Mouse (Mus musculus) myocyte (in vitro differentiated cells): Measurements from ENCODE around the gene Exosc2.

Source experiments
- E2F4 ChIP-seq: IDR thresholded peaks from one replicate; pipeline ENCODE4 v1.6.1; 2011; ENCODE audit warnings: mild to moderate bottlenecking, control low read depth, moderate library complexity; ENCODE audit not compliant: insufficient read depth
- MAX ChIP-seq: IDR thresholded peaks from one replicate; pipeline ENCODE4 v1.6.1; 2011; ENCODE audit warnings: low read depth, mild to moderate bottlenecking, control low read depth
- MYOD1 ChIP-seq, 3 experiments: IDR thresholded peaks; one replicate each; pipeline ENCODE4 v1.6.1; 2011; ENCODE audit warnings: control low read depth in 2 of 3, low read depth in 2 of 3, mild to moderate bottlenecking in 2 of 3, moderate library complexity in 1 of 3; ENCODE audit not compliant: insufficient read length in 2 of 3, control insufficient read depth in 1 of 3
- POLR2A ChIP-seq: IDR thresholded peaks from one replicate; pipeline ENCODE4 v1.6.1; 2011; ENCODE audit warnings: low read depth, mild to moderate bottlenecking, control low read depth, moderate library complexity; ENCODE audit not compliant: insufficient read length
- POLR2AphosphoS2 ChIP-seq: IDR thresholded peaks from one replicate; pipeline ENCODE4 v1.6.1; 2011; ENCODE audit warnings: low read depth, control low read depth; ENCODE audit not compliant: insufficient read length
- USF1 ChIP-seq: IDR thresholded peaks from one replicate; pipeline ENCODE4 v1.6.1; 2011; ENCODE audit warnings: low read depth, mild to moderate bottlenecking, control low read depth, moderate library complexity

DNA sequence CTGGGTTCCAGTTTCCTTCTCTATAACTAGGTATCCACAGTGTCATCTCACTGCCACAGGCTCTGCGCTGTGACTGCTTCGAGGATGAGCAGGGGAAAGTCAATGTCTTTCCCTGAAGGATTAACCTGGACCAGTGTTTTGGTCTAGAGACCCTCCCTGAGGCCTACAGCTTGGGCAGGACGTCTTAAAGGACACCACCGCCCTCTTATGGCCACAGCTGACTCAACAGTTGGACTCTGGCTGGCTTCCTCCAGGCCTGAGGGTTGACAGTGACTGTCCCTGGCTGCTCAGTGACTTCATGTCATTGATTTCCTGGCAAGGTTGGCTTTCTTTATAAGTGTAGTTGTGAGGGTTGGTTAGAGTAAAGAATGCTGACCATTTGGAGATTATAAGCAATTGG is 3.2 kb upstream of the Exosc2 start:
- no peak for TF ChIP-seq E2F4
- no peak for TF ChIP-seq USF1
- TF ChIP-seq POLR2A, result no peak
- no peak for TF ChIP-seq POLR2AphosphoS2
- no peak for TF ChIP-seq MAX
- no peak for TF ChIP-seq MYOD1 (IDR thresholded peaks at IDR 0.05; ENCODE audit: control insufficient read depth in 1 of 3, insufficient read length in 2 of 3, low read depth in 2 of 3)
